Mouse (Mus musculus) ES-E14 (cell line): ENCODE measurements around the gene Gnl3l. TPM values are rescaled to one million over a fixed set of nuclear protein-coding genes. Genes with fewer than 3 reads are reported as not detected.

Experiments
- DNase-seq: peaks from one replicate; pipeline ENCODE4 v3.0.0-alpha.2; 2013; ENCODE audit warnings: low read depth, low spot score
- H3K27ac ChIP-seq: 2 replicates; pipeline ENCODE4 v1.5.1; 2012; ENCODE audit warnings: low read depth, mild to moderate bottlenecking, low read length, moderate library complexity, mixed read lengths; ENCODE audit not compliant: poor library complexity, insufficient read depth, severe bottlenecking
- H3K36me3 ChIP-seq: 2 replicates; pipeline ENCODE4 v1.6.1; 2012; ENCODE audit warnings: mild to moderate bottlenecking, low read length, moderate library complexity, mixed read lengths; ENCODE audit not compliant: control insufficient read depth, poor library complexity, insufficient read depth, severe bottlenecking
- H3K4me1 ChIP-seq, 2 experiments: fragments of 150-350 bp in 1 of 2; sonication (generic) in 1 of 2; 2 replicates each; pipeline ENCODE4 v1.6.1; 2012; ENCODE audit warnings: low read length in 2 of 2, mild to moderate bottlenecking in 1 of 2, mixed read lengths in 1 of 2; ENCODE audit not compliant: control insufficient read depth in 2 of 2, insufficient read depth in 2 of 2, poor library complexity in 1 of 2
- H3K4me3 ChIP-seq, 2 experiments: fragments of 150-350 bp in 1 of 2; sonication (generic) in 1 of 2; 2 replicates each; pipeline ENCODE4 v1.5.1; 2012; ENCODE audit warnings: low read length in 2 of 2, low read depth in 1 of 2, mild to moderate bottlenecking in 1 of 2, mixed read lengths in 1 of 2; ENCODE audit not compliant: insufficient read depth in 1 of 2, poor library complexity in 1 of 2, severe bottlenecking in 1 of 2
- H3K9ac ChIP-seq: 2 replicates; pipeline ENCODE4 v1.6.1; 2012; ENCODE audit warnings: low read depth, mild to moderate bottlenecking, low read length, mixed read lengths; ENCODE audit not compliant: poor library complexity, insufficient read depth, severe bottlenecking
- H3K9me3 ChIP-seq: fragments of 150-350 bp; sonication (generic); 2 replicates; pipeline ENCODE4 v1.6.1; 2012; ENCODE audit warnings: low read depth, mild to moderate bottlenecking, low read length; ENCODE audit not compliant: control insufficient read depth, insufficient read depth
- CHD2 ChIP-seq: IDR thresholded peaks from 2 replicates; pipeline ENCODE4 v1.6.1; 2014; ENCODE audit warnings: mild to moderate bottlenecking, low read depth, low read length, inconsistent platforms
- HCFC1 ChIP-seq: IDR thresholded peaks from 2 replicates; pipeline ENCODE4 v1.6.1; 2012; ENCODE audit warnings: low read length, inconsistent platforms, borderline replicate concordance; ENCODE audit not compliant: insufficient read depth
- MAFK ChIP-seq: IDR thresholded peaks from 2 replicates; pipeline ENCODE4 v1.6.1; 2014; ENCODE audit warnings: mild to moderate bottlenecking, low read depth, low read length, inconsistent platforms; ENCODE audit not compliant: insufficient read depth
- ZC3H11A ChIP-seq: IDR thresholded peaks from 2 replicates; pipeline ENCODE4 v1.6.1; 2012; ENCODE audit warnings: low read depth, mild to moderate bottlenecking, inconsistent platforms, low read length, borderline replicate concordance
- ZNF384 ChIP-seq: IDR thresholded peaks from 2 replicates; pipeline ENCODE4 v1.6.1; 2012; ENCODE audit warnings: low read depth, low read length, inconsistent platforms
- in situ Hi-C, 2 experiments: fragments of 600-800 bp; cut with MboI; formaldehyde crosslinking; loops; one replicate each; pipeline ENCODE4 v1.15.1; 2025; ENCODE audit warnings: low sequenced_read_pairs in 2 of 2, inconsistent platforms in 1 of 2; ENCODE audit not compliant: unreplicated experiment in 2 of 2
- total RNA-seq: library from RNA; depleted of rRNA; stranded (reverse); fragments of 300-350 nt; gene quantifications from 2 replicates; pipeline ENCODE4 v1.2.3, GENCODE M21; 2012; rRNA removed

Gene Gnl3l
- total RNA-seq, 1 experiment: 63.8 TPM

- Histone ChIP-seq H3K36me3 (no peaks in the 10 kb centered on the region), H3K4me3 (no peak overlapping the region), H3K9ac (no peak overlapping the region), H3K27ac (no peak overlapping the region), H3K9me3 (no peaks in the 10 kb centered on the region), H3K4me1 (no peaks in the 10 kb centered on the region; a peak in 1 of 4 replicates)
- no peak for TF ChIP-seq MAFK
- TF ChIP-seq CHD2: no peak
- TF ChIP-seq ZC3H11A: no peak
- TF ChIP-seq HCFC1: no peak
- no peak for TF ChIP-seq ZNF384
- DNase-seq: no peak
- in situ Hi-C loops: loop anchor here (25.0 kb wide), 1 partner anchor 444 kb away; no protein-coding TSS in a partner anchor
These were observed 61.1 kb downstream of the Gnl3l start for GRCm38 (mm10) chrX:150956016-150956415.

- in situ Hi-C loops: loop anchor here (25.0 kb wide), 1 partner anchor 443 kb away; no protein-coding TSS in a partner anchor
These were observed 61.7 kb downstream of the Gnl3l start for GRCm38 (mm10) chrX:150955441-150955840.

DNA sequence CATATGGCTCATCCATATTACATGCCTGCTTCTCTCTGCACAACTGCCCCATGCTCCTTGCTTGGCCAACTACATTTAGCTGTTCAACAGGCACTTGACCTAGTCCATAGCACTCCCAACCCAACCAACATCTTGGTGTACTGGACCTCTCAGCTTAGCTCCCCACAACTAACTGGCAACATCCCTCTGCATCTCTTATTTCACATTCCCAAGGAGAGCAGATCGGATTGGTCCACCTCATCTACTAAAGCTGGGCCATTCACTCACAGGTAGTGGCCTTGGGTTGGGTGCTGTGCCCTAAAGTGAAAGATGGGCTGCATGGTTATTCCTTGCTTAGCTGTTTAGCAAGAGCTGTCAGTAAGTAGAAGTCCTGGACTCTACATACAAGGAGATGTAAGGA, 62.4 kb downstream of the Gnl3l start:
- H3K36me3 ChIP-seq: no peaks in the 10 kb centered on the region
- no peak overlapping the region for H3K4me3 ChIP-seq
- H3K4me1 ChIP-seq: no peaks in the 10 kb centered on the region; a peak in 1 of 4 replicates
- H3K27ac ChIP-seq: no peak overlapping the region
- in situ Hi-C loops: loop anchor here (25.0 kb wide), 1 partner anchor 442 kb away; no protein-coding TSS in a partner anchor
- TF ChIP-seq ZNF384 (no peak), CHD2 (no peak)
- no peak for DNase-seq
- H3K9ac ChIP-seq: no peak overlapping the region
- no peaks in the 10 kb centered on the region for H3K9me3 ChIP-seq

More at GRCm38 (mm10) chrX:150955441-150955840, 61.7 kb downstream of the Gnl3l start:
- no peaks in the 10 kb centered on the region for H3K36me3 ChIP-seq
- no peak overlapping the region for H3K4me3 ChIP-seq
- no peak overlapping the region for H3K27ac ChIP-seq
- TF ChIP-seq ZNF384: no peak
- no peak for TF ChIP-seq HCFC1
- TF ChIP-seq MAFK: no peak
- no peak for TF ChIP-seq CHD2
- TF ChIP-seq ZC3H11A: no peak
- H3K4me1 ChIP-seq: no peaks in the 10 kb centered on the region; a peak in 1 of 4 replicates
- no peak overlapping the region for H3K9ac ChIP-seq
- no peak for DNase-seq
- no peaks in the 10 kb centered on the region for H3K9me3 ChIP-seq

Other genes starting within 250 kb of the Gnl3l start
- 40.5 and 49.6 TPM in 2 replicates for gene Maged2, start 203.0 kb downstream of the Gnl3l start, total RNA-seq
- 54.3 and 56.8 TPM in 2 replicates for gene Fgd1, start 28.8 kb upstream of the Gnl3l start, total RNA-seq
- gene Tsr2, start 79.2 kb upstream of the Gnl3l start, total RNA-seq: 15.6 and 17.1 TPM in 2 replicates
- 24.9 and 31.9 TPM in 2 replicates for gene Wnk3, start 180.8 kb upstream of the Gnl3l start, total RNA-seq